In the genomic region with DNA sequence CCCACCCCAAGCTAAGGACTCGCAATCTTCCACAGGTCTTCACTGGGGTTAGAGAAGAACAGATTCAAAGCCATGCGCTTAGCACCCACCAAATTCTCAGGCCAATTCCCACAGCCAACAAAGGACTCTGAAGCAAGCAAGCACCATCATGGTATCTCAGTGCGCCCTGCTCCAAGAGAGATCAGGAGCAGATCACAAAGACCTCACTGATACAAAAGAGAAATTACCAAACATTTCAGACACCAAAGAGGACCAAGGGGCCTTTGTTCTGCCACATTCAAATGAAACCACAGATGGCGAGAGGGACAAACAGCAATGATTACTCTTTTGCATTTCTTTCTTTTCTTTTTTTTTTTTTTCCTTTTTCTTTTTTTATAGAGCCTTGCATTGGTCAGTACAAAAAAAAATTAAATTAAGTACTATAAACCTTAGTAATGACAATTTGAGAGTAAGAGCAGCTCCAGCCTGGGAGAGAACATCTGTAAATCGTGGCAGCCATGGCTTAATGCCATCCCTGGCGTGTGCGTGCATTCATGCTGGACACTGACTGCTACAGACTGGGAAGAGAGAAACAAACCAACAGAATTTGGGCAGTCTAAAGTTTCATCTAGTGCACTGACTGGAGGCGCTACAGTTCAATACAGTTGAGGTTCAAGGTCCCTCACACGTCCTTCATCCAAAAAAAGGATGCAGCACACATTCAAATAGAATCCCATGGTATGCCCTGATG, we compare ENCODE assay signal across 18 mouse cellular contexts.
"Had no signal": no experiment of that assay in that cellular context is flagged by ENCODE, and none has a peak within 500 bp of the region (broad histone marks: within the 10 kb centered on the region; RNA-seq: fewer than 3 reads in every experiment).

No protein-coding gene starts in this region.

- H3K4me3 ChIP-seq: liver, embryonic 13.5 days; midbrain, embryonic 12.5 days; midbrain, embryonic 15.5 days; myocyte; neural tube, embryonic 13.5 days; stomach, embryonic 15.5 days had no signal

- H3K4me2 ChIP-seq: liver, embryonic 13.5 days; midbrain, embryonic 12.5 days; midbrain, embryonic 15.5 days; neural tube, embryonic 13.5 days; stomach, embryonic 15.5 days had no signal

- H3K9me3 ChIP-seq: liver, embryonic 13.5 days; midbrain, embryonic 12.5 days; midbrain, embryonic 15.5 days; neural tube, embryonic 13.5 days; stomach, embryonic 15.5 days had no signal

- ATAC-seq: intestine, postnatal 0 days; midbrain, embryonic 15.5 days had no signal

- H3K27ac ChIP-seq: kidney, postnatal 0 days; liver, embryonic 13.5 days; midbrain, embryonic 12.5 days; midbrain, embryonic 15.5 days; neural tube, embryonic 13.5 days; stomach, embryonic 15.5 days had no signal

- DNase-seq: kidney, adult 2 months; kidney, postnatal 25 days; liver, embryonic 13.5 days; lung, adult 2 months; lung, postnatal 14 days; lung, postnatal 4 days; retina, postnatal 1 day; right cerebral cortex, postnatal 25 days; spleen, adult 18-20 months; thymus, adult 18-20 months; thymus, postnatal 36 days had no signal

- H3K27me3 ChIP-seq: liver, embryonic 13.5 days; midbrain, embryonic 12.5 days; midbrain, embryonic 15.5 days; neural tube, embryonic 13.5 days; stomach, embryonic 15.5 days had no signal

- H3K4me1 ChIP-seq: stomach, embryonic 15.5 days had no signal

- H3K36me3 ChIP-seq: stomach, embryonic 15.5 days had no signal

- H3K9ac ChIP-seq: liver, embryonic 13.5 days; midbrain, embryonic 12.5 days; midbrain, embryonic 15.5 days; neural tube, embryonic 13.5 days; stomach, embryonic 15.5 days had no signal
